Mouse (Mus musculus): ENCODE results near the gene Atxn3. TPM values are rescaled to one million over a fixed set of nuclear protein-coding genes. Genes with fewer than 3 reads are reported as not detected.
"Not testable (repeated sequence)": the region's sequence is repeated elsewhere in the genome, so short reads cannot be mapped to it uniquely, and the experiment has no call there.

Atxn3 gene
- polyA plus RNA-seq, 1 experiment from 2014 or later: 16.4 TPM

DNA sequence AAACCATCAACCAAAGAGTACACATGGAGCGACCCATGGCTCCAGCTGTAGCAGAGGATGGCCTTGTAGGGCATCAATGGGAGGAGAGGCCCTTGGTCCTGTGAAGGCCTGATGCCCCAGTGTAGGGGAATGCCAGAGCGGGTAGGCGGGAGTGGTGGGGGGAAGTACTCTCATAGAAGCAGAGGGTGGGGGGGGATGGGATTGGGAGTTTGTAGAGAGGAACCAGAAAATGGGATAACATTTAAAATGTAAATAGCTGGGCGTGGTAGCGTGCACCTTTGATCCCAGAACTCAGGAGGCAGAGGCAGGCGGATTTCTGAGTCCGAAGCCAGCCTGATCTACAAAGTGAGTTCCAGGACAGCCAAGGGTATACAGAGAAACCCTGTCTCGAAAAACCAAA, 2.2 kb downstream of the Atxn3 start:
- H3K4me3 ChIP-seq (replicated peaks); H3K36me3 ChIP-seq (replicated peaks); ATAC-seq (ENCODE audit: low FRiP score); H3K4me2 ChIP-seq; H3K9me3 ChIP-seq; H3K27ac ChIP-seq; H3K9ac ChIP-seq; H3K27me3 ChIP-seq: not testable (repeated sequence)
- peaks cover 16% of the 10 kb centered on the region for H3K4me1 ChIP-seq
- 96% methylated on average over 8 of the region's 8 CpGs for WGBS

- no peak for ATAC-seq (ENCODE audit: low FRiP score)
- 88% methylated on average over 4 of the region's 4 CpGs for WGBS
- no peak overlapping the region for H3K4me2 ChIP-seq
- H3K27ac ChIP-seq: no peak overlapping the region
- H3K9me3 ChIP-seq: no peaks in the 10 kb centered on the region
- H3K36me3 ChIP-seq (replicated peaks): peaks cover 32% of the 10 kb centered on the region
- H3K4me1 ChIP-seq: no peaks in the 10 kb centered on the region
- no peaks in the 10 kb centered on the region for H3K27me3 ChIP-seq
- no peak overlapping the region for H3K9ac ChIP-seq
- no peak overlapping the region for H3K4me3 ChIP-seq (replicated peaks)
Measured at GRCm38 (mm10) chr12:101948801-101949200, 9.2 kb downstream of the Atxn3 start.

- H3K4me2 ChIP-seq: no peak overlapping the region
- no peaks in the 10 kb centered on the region for H3K9me3 ChIP-seq
- H3K9ac ChIP-seq: no peak overlapping the region
- no peak for ATAC-seq (ENCODE audit: low FRiP score)
- no peaks in the 10 kb centered on the region for H3K4me1 ChIP-seq
- no peaks in the 10 kb centered on the region for H3K27me3 ChIP-seq
- no peak overlapping the region for H3K4me3 ChIP-seq (replicated peaks)
- 87% methylated on average over 8 of the region's 8 CpGs for WGBS
- H3K27ac ChIP-seq: no peak overlapping the region
- H3K36me3 ChIP-seq (replicated peaks): peaks cover 32% of the 10 kb centered on the region
Measured at GRCm38 (mm10) chr12:101947986-101948385, 10.1 kb downstream of the Atxn3 start.

DNA sequence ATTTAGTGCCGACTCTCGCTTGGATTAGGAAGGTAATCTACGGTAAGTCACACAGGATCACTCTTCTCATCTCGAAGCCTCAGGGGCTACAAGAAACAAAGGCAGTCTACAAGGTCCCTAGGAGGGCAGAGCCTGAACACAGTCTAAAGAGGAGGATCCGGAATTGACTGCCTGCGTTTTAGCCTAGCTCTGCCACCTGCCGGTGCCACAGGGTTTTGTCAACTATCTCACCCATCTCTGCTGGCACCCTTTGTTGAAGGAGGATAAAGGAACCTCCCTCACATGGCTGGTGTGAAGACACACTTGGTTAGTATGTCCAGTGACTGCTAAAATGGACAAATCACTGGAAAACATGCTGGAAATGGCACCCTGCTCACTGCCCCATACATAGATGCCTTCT, 20.5 kb downstream of the Atxn3 start:
- peaks cover 62% of the 10 kb centered on the region for H3K36me3 ChIP-seq (replicated peaks)
- WGBS: 84% methylated on average over 7 of the region's 7 CpGs

GRCm38 (mm10) chr12:101935223-101935622, 22.8 kb downstream of the Atxn3 start:
- WGBS: 95% methylated on average over 3 of the region's 3 CpGs
- Histone ChIP-seq H3K27me3 (no peaks in the 10 kb centered on the region), H3K4me3 (replicated peaks) (no peak overlapping the region), H3K9me3 (no peaks in the 10 kb centered on the region), H3K36me3 (replicated peaks) (peaks cover 65% of the 10 kb centered on the region), H3K9ac (no peak overlapping the region), H3K27ac (no peak overlapping the region), H3K4me1 (no peaks in the 10 kb centered on the region), H3K4me2 (no peak overlapping the region)
- ATAC-seq (ENCODE audit: low FRiP score): no peak

More for the DNA sequence above, 20.5 kb downstream of the Atxn3 start:
- Histone ChIP-seq H3K4me3 (replicated peaks) (no peak overlapping the region), H3K4me1 (no peaks in the 10 kb centered on the region), H3K27me3 (no peaks in the 10 kb centered on the region), H3K9ac (no peak overlapping the region), H3K9me3 (0 out of 2 replicates have a peak, but pooled peaks cover 3% of the 10 kb centered on the region), H3K27ac (no peak overlapping the region), H3K4me2 (no peak overlapping the region)
- ATAC-seq (ENCODE audit: low FRiP score): no peak

GRCm38 (mm10) chr12:101928423-101928822, 29.6 kb downstream of the Atxn3 start:
- H3K4me3 ChIP-seq (replicated peaks): no peak overlapping the region
- ATAC-seq (ENCODE audit: low FRiP score): no peak
- no peak overlapping the region for H3K4me2 ChIP-seq
- H3K27me3 ChIP-seq: no peaks in the 10 kb centered on the region
- no peaks in the 10 kb centered on the region for H3K4me1 ChIP-seq
- peaks cover 76% of the 10 kb centered on the region for H3K36me3 ChIP-seq (replicated peaks)
- no peak overlapping the region for H3K27ac ChIP-seq
- 83% methylated on average over 1 of the region's 1 CpGs for WGBS
- no peak overlapping the region for H3K9ac ChIP-seq
- no peaks in the 10 kb centered on the region for H3K9me3 ChIP-seq

GRCm38 (mm10) chr12:101922313-101922712, 35.7 kb downstream of the Atxn3 start:
- H3K27ac ChIP-seq: no peak overlapping the region
- H3K4me2 ChIP-seq: no peak overlapping the region
- no peak for ATAC-seq (ENCODE audit: low FRiP score)
- H3K27me3 ChIP-seq: no peaks in the 10 kb centered on the region
- H3K4me3 ChIP-seq (replicated peaks): no peak overlapping the region
- peaks cover 44% of the 10 kb centered on the region for H3K36me3 ChIP-seq (replicated peaks)
- H3K9ac ChIP-seq: no peak overlapping the region
- H3K9me3 ChIP-seq: no peaks in the 10 kb centered on the region
- H3K4me1 ChIP-seq: no peaks in the 10 kb centered on the region
- 87% methylated on average over 6 of the region's 6 CpGs for WGBS

DNA sequence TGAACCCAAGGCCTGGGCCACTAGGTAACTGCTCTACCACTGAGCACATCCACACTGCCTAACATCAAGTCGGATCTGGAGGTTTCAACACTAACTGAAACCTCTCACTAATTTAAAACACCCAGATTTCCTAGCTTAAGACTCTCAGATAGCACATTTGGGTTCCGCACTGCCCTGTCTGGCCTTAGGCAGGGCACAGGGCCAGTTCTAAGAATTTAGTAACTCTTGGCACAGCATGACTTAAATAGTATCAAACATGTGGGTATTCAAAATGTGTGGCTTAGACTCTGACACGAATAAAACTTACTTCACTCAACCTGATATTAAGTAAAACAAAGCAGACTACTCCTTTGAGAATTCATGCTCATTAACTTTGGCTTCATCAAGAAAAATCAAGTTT, 38.2 kb downstream of the Atxn3 start:
- Histone ChIP-seq H3K4me2 (no peak overlapping the region), H3K27ac (no peak overlapping the region), H3K36me3 (replicated peaks) (peaks cover 27% of the 10 kb centered on the region), H3K4me1 (no peaks in the 10 kb centered on the region), H3K27me3 (no peaks in the 10 kb centered on the region), H3K4me3 (replicated peaks) (no peak overlapping the region), H3K9ac (no peak overlapping the region), H3K9me3 (no peaks in the 10 kb centered on the region)
- no peak for ATAC-seq (ENCODE audit: low FRiP score)
- WGBS: 95% methylated on average over 3 of the region's 3 CpGs

DNA sequence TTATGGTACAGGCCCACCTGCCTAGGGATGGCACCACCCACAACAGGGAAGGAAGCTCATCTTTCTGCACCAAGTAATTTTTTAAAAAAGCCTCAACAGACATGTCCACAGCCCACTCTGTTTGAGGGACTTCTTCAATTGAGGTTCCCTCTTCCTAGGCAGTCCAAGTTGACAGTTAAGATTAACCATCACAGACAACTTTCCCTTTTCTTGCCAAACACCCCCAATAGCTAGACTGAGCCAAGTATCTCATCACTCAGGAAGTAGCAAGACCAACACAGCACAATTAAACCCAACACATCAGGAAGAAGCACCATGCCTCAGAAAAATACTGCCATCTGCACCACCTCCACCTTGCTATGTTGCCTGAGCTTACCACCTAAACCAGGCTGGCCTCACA, 40.9 kb downstream of the Atxn3 start:
- no peak overlapping the region for H3K9ac ChIP-seq
- H3K4me1 ChIP-seq: peaks cover 7% of the 10 kb centered on the region; the same call in 1 of the 2 replicates
- H3K9me3 ChIP-seq: no peaks in the 10 kb centered on the region
- no peak for ATAC-seq (ENCODE audit: low FRiP score)
- H3K4me2 ChIP-seq: no peak overlapping the region
- no peak overlapping the region for H3K4me3 ChIP-seq (replicated peaks)
- no peak overlapping the region for H3K27ac ChIP-seq
- peaks cover 4% of the 10 kb centered on the region for H3K36me3 ChIP-seq (replicated peaks)
- H3K27me3 ChIP-seq: no peaks in the 10 kb centered on the region

DNA sequence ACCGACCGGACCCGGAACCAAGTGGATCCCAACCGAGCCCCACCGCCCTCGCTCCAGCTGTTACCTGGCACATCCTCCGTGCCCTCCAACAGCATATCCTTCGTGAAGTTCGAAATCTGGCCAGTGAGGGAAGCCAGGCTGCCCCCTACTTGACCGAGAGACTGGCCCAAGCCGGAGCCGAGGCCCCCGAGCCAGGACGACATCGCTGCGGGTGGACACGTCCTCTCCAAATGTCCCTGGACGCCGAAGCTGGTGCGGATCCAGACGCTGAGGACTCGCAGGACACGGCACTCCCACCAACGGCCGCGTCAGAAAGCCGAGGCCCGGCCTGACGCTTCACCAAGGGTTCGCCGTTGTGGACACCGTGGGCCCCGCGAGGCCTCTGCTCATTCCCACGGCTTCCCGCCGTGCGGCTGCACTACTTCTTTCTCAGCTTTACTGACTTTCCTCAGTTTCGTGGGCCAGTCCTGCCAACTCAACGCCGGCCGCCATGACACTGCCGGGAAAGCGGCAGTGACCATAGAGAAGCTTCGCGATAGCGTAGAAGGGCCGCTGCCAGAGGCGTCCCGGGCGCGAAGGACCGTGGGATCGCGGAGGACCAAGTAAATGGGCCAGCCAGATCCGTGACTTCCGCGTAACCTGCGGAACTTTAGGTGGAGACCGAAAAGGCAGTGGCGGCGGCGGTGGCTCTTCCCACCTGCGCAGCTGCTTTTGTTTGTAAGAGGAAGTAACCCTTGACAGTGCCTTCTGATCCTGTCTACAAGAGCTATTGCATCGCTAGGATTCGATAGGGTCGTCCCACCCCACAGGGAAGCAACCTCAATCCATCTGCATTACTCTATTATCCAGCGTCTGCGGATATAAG, 45.2 kb downstream of the Atxn3 start, which contains the start of gene Trip11:
Gene Trip11 (minus strand): TSS at position 642 of the 865 bp plus-strand sequence.
- WGBS: under 1% methylated on average over 69 of the region's 69 CpGs
- ATAC-seq (ENCODE audit: low FRiP score): peak; percentile 95

GRCm38 (mm10) chr12:101911346-101911745, 46.7 kb downstream of the Atxn3 start:
- Histone ChIP-seq H3K9ac (no peak overlapping the region), H3K36me3 (replicated peaks) (peaks cover 13% of the 10 kb centered on the region), H3K4me1 (peaks cover 18% of the 10 kb centered on the region), H3K4me3 (replicated peaks) (peak overlapping the region; percentile 70; the same call in 1 of the 2 replicates), H3K27ac (no peak overlapping the region), H3K4me2 (peak overlapping the region; percentile 78), H3K9me3 (no peaks in the 10 kb centered on the region), H3K27me3 (no peaks in the 10 kb centered on the region)
- WGBS: 88% methylated on average over 3 of the region's 3 CpGs
- ATAC-seq (ENCODE audit: low FRiP score): no peak

More for the DNA sequence above, 45.2 kb downstream of the Atxn3 start, which contains the start of gene Trip11:
- peak within 1 kb of the TSS; percentile 82 for H3K9ac ChIP-seq
- peak within 1 kb of the TSS; percentile 70 for H3K4me3 ChIP-seq (replicated peaks)
- H3K9me3 ChIP-seq: no peaks in the 10 kb centered on the region
- H3K4me1 ChIP-seq: peaks cover 18% of the 10 kb centered on the region
- H3K4me2 ChIP-seq: peak within 1 kb of the TSS; percentile 78
- H3K27ac ChIP-seq: peak within 1 kb of the TSS; percentile 67
- peaks cover 13% of the 10 kb centered on the region for H3K36me3 ChIP-seq (replicated peaks)
- H3K27me3 ChIP-seq: no peaks in the 10 kb centered on the region

- peaks cover 18% of the 10 kb centered on the region for H3K4me1 ChIP-seq
- H3K4me3 ChIP-seq (replicated peaks): no peak overlapping the region
- 89% methylated on average over 6 of the region's 6 CpGs for WGBS
- no peaks in the 10 kb centered on the region for H3K9me3 ChIP-seq
- no peak overlapping the region for H3K27ac ChIP-seq
- no peak overlapping the region for H3K9ac ChIP-seq
- no peak overlapping the region for H3K4me2 ChIP-seq
- H3K27me3 ChIP-seq: no peaks in the 10 kb centered on the region
- ATAC-seq (ENCODE audit: low FRiP score): no peak
- peaks cover 19% of the 10 kb centered on the region for H3K36me3 ChIP-seq (replicated peaks)
Measured at GRCm38 (mm10) chr12:101910360-101910759, 47.7 kb downstream of the Atxn3 start.

- no peak for ATAC-seq (ENCODE audit: low FRiP score)
- H3K36me3 ChIP-seq (replicated peaks): peaks cover 27% of the 10 kb centered on the region
- 95% methylated on average over 12 of the region's 12 CpGs for WGBS
Measured at GRCm38 (mm10) chr12:101905817-101906216, 52.2 kb downstream of the Atxn3 start.

More at GRCm38 (mm10) chr12:101905817-101906216, 52.2 kb downstream of the Atxn3 start:
- Histone ChIP-seq H3K27me3 (no peaks in the 10 kb centered on the region), H3K9me3 (no peaks in the 10 kb centered on the region), H3K27ac (no peak overlapping the region), H3K4me2 (no peak overlapping the region), H3K9ac (no peak overlapping the region), H3K4me3 (replicated peaks) (no peak overlapping the region), H3K4me1 (no peaks in the 10 kb centered on the region)
